In the genomic region with DNA sequence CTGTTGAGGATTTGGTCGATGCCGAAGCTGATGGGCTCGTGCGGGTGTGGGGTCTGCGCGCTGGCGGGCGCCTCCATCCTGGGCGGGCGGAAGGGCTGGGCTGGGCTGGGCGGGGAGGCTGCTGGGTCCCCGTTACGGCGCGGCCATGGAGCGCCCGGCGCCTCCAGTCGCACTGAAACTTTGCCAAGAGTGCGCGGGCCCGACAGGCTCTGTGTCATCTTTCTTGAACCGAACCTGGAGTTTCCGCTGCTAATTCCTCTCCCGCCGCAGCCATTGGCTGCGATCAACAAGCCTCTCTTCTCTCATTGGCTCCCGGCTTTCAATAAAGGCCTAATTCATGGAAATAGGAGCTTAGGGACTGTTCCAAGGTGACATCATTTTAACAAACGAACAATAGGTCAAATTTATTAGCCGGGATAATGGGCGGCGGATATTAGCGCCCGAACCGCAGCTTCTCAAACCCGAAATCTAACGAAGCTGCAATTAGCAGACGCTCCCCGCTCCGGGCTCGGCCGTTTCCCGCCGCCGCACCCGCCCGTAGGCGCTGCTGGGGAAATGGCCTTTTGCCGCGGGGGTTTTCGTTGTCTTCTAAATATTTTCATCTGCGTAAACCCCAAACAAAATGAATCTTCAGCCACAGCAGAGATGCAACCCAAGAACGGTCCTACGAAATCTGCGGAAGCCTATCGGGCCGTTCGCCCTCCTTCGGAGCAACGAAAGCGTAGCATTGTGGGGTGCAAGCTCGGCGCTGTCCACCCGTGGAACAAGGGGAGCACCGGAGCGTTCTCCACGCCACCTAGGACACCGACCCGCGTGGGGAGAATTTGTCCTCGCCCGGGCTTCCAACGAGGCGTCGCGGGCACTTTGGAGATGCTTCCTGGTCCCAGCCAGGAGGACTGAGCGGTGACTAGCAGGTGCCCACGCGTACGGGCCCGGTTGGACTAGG, we compare ENCODE assay signal across 9 mouse cellular contexts. TPM values are rescaled to one million over a fixed set of nuclear protein-coding genes. Genes with fewer than 3 reads are reported as not detected.
DNase-seq lines count a peak whose midpoint lies in the region; ATAC-seq lines count a peak whose summit lies in the region.
"Had no signal": no experiment of that assay in that cellular context is flagged by ENCODE, and none has a peak within 500 bp of the region (broad histone marks: within the 10 kb centered on the region; RNA-seq: fewer than 3 reads in every experiment).

A gene (minus strand): TSS at position 207 of the 946 bp plus-strand sequence.

- no peak within 1 kb of the TSS for H3K27ac ChIP-seq in heart, embryonic 12.5 days (ENCODE audit: poor library complexity, severe bottlenecking)
- H3K27ac ChIP-seq in neural tube, embryonic 13.5 days (replicated peaks), result peak within 1 kb of the TSS; percentile 95

- no peaks in the 10 kb centered on the region for H3K9me3 ChIP-seq in heart, embryonic 12.5 days (replicated peaks)
- H3K9me3 ChIP-seq in neural tube, embryonic 13.5 days, result no peaks in the 10 kb centered on the region

- no peak for ATAC-seq in heart, embryonic 12.5 days (ENCODE audit: insufficient number of reproducible peaks, low FRiP score)
- peak; percentile 72 for ATAC-seq in neural tube, embryonic 13.5 days (ENCODE audit: low read depth)

- DNase-seq in adrenal gland, adult (ENCODE audit: inconsistent age in 2 of 2, low spot score in 1 of 2), result peak; percentile 20 to 76
- DNase-seq in adrenal gland, adult 18-20 months (ENCODE audit: low spot score in 2 of 2), result no peak
- DNase-seq in testis, postnatal 14 days (ENCODE audit: low spot score), result peak; percentile 54
- no peak for DNase-seq in testis, postnatal 10 days (ENCODE audit: low spot score)
- peak; percentile 49 to 66 for DNase-seq in kidney, postnatal 4 days
- no peak for DNase-seq in urinary bladder, postnatal 4 days (ENCODE audit: low spot score in 2 of 2)

- peak within 1 kb of the TSS; percentile 27 for H3K4me3 ChIP-seq in heart, embryonic 12.5 days
- peak within 1 kb of the TSS; percentile 53 for H3K4me3 ChIP-seq in neural tube, embryonic 13.5 days

- peaks cover 92% of the 10 kb centered on the region for H3K27me3 ChIP-seq in heart, embryonic 12.5 days (replicated peaks)
- peaks cover 88% of the 10 kb centered on the region for H3K27me3 ChIP-seq in neural tube, embryonic 13.5 days

- peak within 1 kb of the TSS; percentile 62 for H3K4me2 ChIP-seq in heart, embryonic 12.5 days
- peak within 1 kb of the TSS; percentile 49 for H3K4me2 ChIP-seq in neural tube, embryonic 13.5 days

- no peaks in the 10 kb centered on the region for H3K36me3 ChIP-seq in heart, embryonic 12.5 days
- no peaks in the 10 kb centered on the region for H3K36me3 ChIP-seq in neural tube, embryonic 13.5 days

- peaks cover 27% of the 10 kb centered on the region for H3K4me1 ChIP-seq in heart, embryonic 12.5 days (replicated peaks)
- peaks cover 51% of the 10 kb centered on the region for H3K4me1 ChIP-seq in neural tube, embryonic 13.5 days (replicated peaks)

- WGBS in heart, embryonic 12.5 days, result 1% methylated on average over 81 of the region's 81 CpGs
- WGBS in neural tube, embryonic 13.5 days, result under 1% methylated on average over 80 of the region's 81 CpGs

- H3K9ac ChIP-seq in heart, embryonic 12.5 days, result no peak within 1 kb of the TSS
- peak within 1 kb of the TSS; percentile 86 for H3K9ac ChIP-seq in neural tube, embryonic 13.5 days

RNA-seq across cellular contexts. Expression of the gene that starts here (rescaled TPM):
- under 1 TPM in 1 of 2 experiments, not detected in 1; 0.19 TPM for total RNA-seq in adrenal gland, adult 18-20 months (2021)
- not detected in 2 replicates for polyA plus RNA-seq in heart, embryonic 12.5 days (2016; fragmentation: Nextera tagmentation; extraction: Ambion mirVana)
- polyA plus RNA-seq in neural tube, embryonic 13.5 days (2015; fragmentation: Nextera tagmentation; extraction: Ambion mirVana), result 53.2 and 55.7 TPM in 2 replicates
- total RNA-seq: left cerebral cortex, postnatal 14 days had no signal

Comparison
In these comparisons a context has a peak if more than half of its experiments do, and no peak if none do; other contexts are left out.
1. RNA of the gene that starts here (polyA plus RNA-seq): 53.2 to 55.7 TPM in neural tube, embryonic 13.5 days; not detected in heart, embryonic 12.5 days; every median in the first group is over 10 times any median in the second.
2. DNase-seq: peak in adrenal gland, adult (2 of 2), testis, postnatal 14 days (single experiment) and kidney, postnatal 4 days (2 of 2); none in adrenal gland, adult 18-20 months (0 of 2), testis, postnatal 10 days (single experiment) and urinary bladder, postnatal 4 days (0 of 2).